Mouse (Mus musculus): ENCODE data around the gene Man1a.

DNA sequence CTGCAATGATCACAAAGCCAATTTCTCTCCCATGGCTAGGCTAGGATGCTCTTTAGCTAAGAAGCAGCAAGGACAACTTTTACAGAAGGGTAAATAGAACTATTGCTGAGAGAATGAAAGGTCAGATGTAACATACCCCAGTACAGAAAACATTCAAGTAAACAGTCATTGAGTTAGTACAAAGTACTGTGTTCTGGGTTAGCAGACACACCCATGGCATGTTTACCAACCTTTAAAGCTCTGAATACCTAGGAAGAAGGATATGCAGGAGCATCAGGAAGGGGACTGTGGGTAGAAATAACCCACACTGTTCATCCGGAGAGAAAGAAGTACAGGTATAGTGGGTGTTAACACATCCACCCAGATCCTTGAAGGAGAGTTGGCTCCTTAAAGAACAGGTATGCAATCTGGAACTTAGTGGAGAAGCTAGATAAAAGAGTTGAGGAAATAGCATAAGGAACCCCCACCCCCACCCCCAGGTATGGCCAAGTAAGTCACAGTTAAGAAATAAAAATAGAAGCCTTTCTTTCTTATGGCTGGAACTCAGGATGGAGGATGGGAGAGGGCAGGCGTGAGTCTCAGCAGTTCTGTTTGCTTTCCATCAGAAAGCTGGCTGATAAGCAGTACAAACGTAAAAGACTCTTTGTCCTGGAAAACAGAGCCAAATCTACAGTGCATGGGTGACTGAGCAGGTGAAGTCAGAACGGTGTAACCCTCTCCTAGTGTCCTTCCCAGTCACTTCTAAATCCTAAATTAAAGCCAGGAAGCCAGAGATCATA, 146.5 kb downstream of the Man1a start:
- no peak for TF ChIP-seq GATA1 (IDR thresholded peaks at IDR 0.05; ENCODE audit: low read length)
- TF ChIP-seq TAL1 (IDR thresholded peaks at IDR 0.05; ENCODE audit: low read length): no peak

Data from erythroblast, embryonic 14.5 days (primary cell).